Mouse (Mus musculus) NIH3T3 (cell line): ENCODE measurements around the gene Sema6d.

Experiments used
- DNase-seq: peaks from one replicate; pipeline ENCODE4 v3.0.0-alpha.2; 2012; ENCODE audit warnings: low read depth

Gene Sema6d

GRCm38 (mm10) chr2:124612727-124613510, 523.1 kb downstream of the Sema6d start:
- no peak for DNase-seq

- no peak for DNase-seq
Observed at GRCm38 (mm10) chr2:124613671-124614210, 524.0 kb downstream of the Sema6d start.

- DNase-seq, result no peak
Observed at GRCm38 (mm10) chr2:124616746-124617145, 527.0 kb downstream of the Sema6d start.

- no peak for DNase-seq
Observed at GRCm38 (mm10) chr2:124617440-124617839, 527.7 kb downstream of the Sema6d start.

- no peak for DNase-seq
Observed at GRCm38 (mm10) chr2:124618091-124618490, 528.3 kb downstream of the Sema6d start.

GRCm38 (mm10) chr2:124618526-124619219, 528.9 kb downstream of the Sema6d start:
- DNase-seq, result no peak

GRCm38 (mm10) chr2:124620470-124620869, 530.7 kb downstream of the Sema6d start:
- DNase-seq, result no peak

GRCm38 (mm10) chr2:124621972-124622621, 532.3 kb downstream of the Sema6d start:
- DNase-seq, result no peak

GRCm38 (mm10) chr2:124624247-124624929, 534.6 kb downstream of the Sema6d start:
- no peak for DNase-seq

- DNase-seq, result no peak
Observed at GRCm38 (mm10) chr2:124626425-124626824, 536.7 kb downstream of the Sema6d start.

GRCm38 (mm10) chr2:124627664-124628063, 537.9 kb downstream of the Sema6d start:
- DNase-seq, result no peak

- no peak for DNase-seq
Observed at GRCm38 (mm10) chr2:124628701-124629100, 538.9 kb downstream of the Sema6d start.

GRCm38 (mm10) chr2:124634400-124634998, 544.7 kb downstream of the Sema6d start:
- DNase-seq, result no peak

- DNase-seq, result no peak
Observed at GRCm38 (mm10) chr2:124635271-124635865, 545.6 kb downstream of the Sema6d start.

GRCm38 (mm10) chr2:124637080-124637479, 547.3 kb downstream of the Sema6d start:
- DNase-seq, result peak; percentile 7

- no peak for DNase-seq
Observed at GRCm38 (mm10) chr2:124639221-124639963, 549.6 kb downstream of the Sema6d start.

GRCm38 (mm10) chr2:124640500-124641193, 550.9 kb downstream of the Sema6d start:
- no peak for DNase-seq

GRCm38 (mm10) chr2:124641194-124641558, 551.4 kb downstream of the Sema6d start:
- DNase-seq, result no peak

GRCm38 (mm10) chr2:124642131-124642530, 552.4 kb downstream of the Sema6d start:
- DNase-seq, result no peak

- no peak for DNase-seq
Observed at GRCm38 (mm10) chr2:124650609-124651008, 560.8 kb downstream of the Sema6d start.
